In genomic region chr2:71366618-71367124, GRCm38 (mm10) we compare ENCODE assay signal across 8 mouse cellular contexts. TPM values are rescaled to one million over a fixed set of nuclear protein-coding genes. Genes with fewer than 3 reads are reported as not detected.
A peak's percentile ranks its signal among the peaks of the same experiment; 100 is the strongest.
DNase-seq lines count a peak whose midpoint lies in the region; ATAC-seq and TF ChIP-seq lines count a peak whose summit lies in the region.

No protein-coding gene starts in this region.

- peak overlapping the region; percentile 66 for H3K4me3 ChIP-seq in heart, adult 2 months
- H3K4me3 ChIP-seq in forebrain, embryonic 10.5 days, result peak overlapping the region; percentile 92
- peak overlapping the region; percentile 73 for H3K4me3 ChIP-seq in limb, embryonic 10.5 days

- ATAC-seq in CD4-positive, CD25-positive, alpha-beta regulatory T cell, adult 4 months, result peak; percentile 61

- DNase-seq in heart, adult 2 months, result no peak
- DNase-seq in heart, adult 18-20 months, result no peak
- no peak for DNase-seq in forebrain, embryonic 10.5 days (ENCODE audit: extremely low spot score, low spot score)
- DNase-seq in limb, embryonic 10.5 days (ENCODE audit: low spot score), result no peak
- peak; percentile 4 to 10 for DNase-seq in natural killer cell, adult 2 months (ENCODE audit: low spot score in 2 of 2)
- DNase-seq in right cerebral cortex, postnatal 4 days, result no peak
- no peak for DNase-seq in cerebellum, postnatal 25 days

- TF ChIP-seq CTCF in heart, adult 2 months (IDR thresholded peaks at IDR 0.05), result no peak

- peaks cover 2% of the 10 kb centered on the region for H3K4me1 ChIP-seq in heart, adult 2 months (ENCODE audit: control insufficient read depth, insufficient read depth, low read length)
- peaks cover 18% of the 10 kb centered on the region for H3K4me1 ChIP-seq in forebrain, embryonic 10.5 days
- peaks cover 14% of the 10 kb centered on the region for H3K4me1 ChIP-seq in limb, embryonic 10.5 days

- WGBS in heart, adult 2 months, result 1% methylated on average over 9 of the region's 9 CpGs
- 34% methylated on average over 9 of the region's 9 CpGs for WGBS in forebrain, embryonic 10.5 days
- WGBS in limb, embryonic 10.5 days, result 27% methylated on average over 9 of the region's 9 CpGs

- TF ChIP-seq EP300 in heart, adult 2 months (IDR thresholded peaks at IDR 0.05; ENCODE audit: insufficient read depth, low read depth, low read length), result no peak

- H3K36me3 ChIP-seq in heart, adult 2 months (ENCODE audit: control insufficient read depth, insufficient read depth, low read length), result peaks cover 14% of the 10 kb centered on the region
- H3K36me3 ChIP-seq in forebrain, embryonic 10.5 days (replicated peaks), result peaks cover 7% of the 10 kb centered on the region
- peaks cover 2% of the 10 kb centered on the region; the same call in 1 of the 2 replicates for H3K36me3 ChIP-seq in limb, embryonic 10.5 days

- H3K27ac ChIP-seq in heart, adult 2 months, result peak overlapping the region; percentile 94
- peak overlapping the region; percentile 89 for H3K27ac ChIP-seq in forebrain, embryonic 10.5 days
- H3K27ac ChIP-seq in limb, embryonic 10.5 days, result peak overlapping the region; percentile 88; the same call in 1 of the 2 replicates

- intact Hi-C loops in heart, adult 2 months (cut with DNase I), result loop anchor here (1.0 to 2.0 kb wide), 3 partner anchors 23 to 87 kb away; partner anchors contain the start of gene Metap1d

- no peaks in the 10 kb centered on the region for H3K9me3 ChIP-seq in forebrain, embryonic 10.5 days
- no peaks in the 10 kb centered on the region for H3K9me3 ChIP-seq in limb, embryonic 10.5 days (replicated peaks)

- peak overlapping the region; percentile 84 for H3K9ac ChIP-seq in heart, adult 2 months (ENCODE audit: low read depth, low read length)

- no peaks in the 10 kb centered on the region for H3K27me3 ChIP-seq in heart, adult 2 months (ENCODE audit: control insufficient read depth, insufficient read depth, low read length)
- H3K27me3 ChIP-seq in forebrain, embryonic 10.5 days (ENCODE audit: poor library complexity, severe bottlenecking), result no peaks in the 10 kb centered on the region; the same call in none of the 2 replicates
- H3K27me3 ChIP-seq in limb, embryonic 10.5 days (ENCODE audit: low read depth, poor library complexity, severe bottlenecking), result no peaks in the 10 kb centered on the region

- no peaks in the 10 kb centered on the region; the same call in 1 of the 2 replicates for H3K79me2 ChIP-seq in heart, adult 2 months (replicated peaks; ENCODE audit: control insufficient read depth, insufficient read depth, low read length)

- TF ChIP-seq POLR2A in heart, adult 2 months (IDR thresholded peaks at IDR 0.05; ENCODE audit: insufficient read depth, low read depth, low read length), result no peak

RNA-seq across cellular contexts. Expression of gene Slc25a12, which starts 0.9 kb away (rescaled TPM):
- 100 to 1,000 TPM; 228 to 252 TPM for total RNA-seq in heart, adult 2 months (2021)
- polyA plus RNA-seq in heart, adult 2 months (2012; rRNA removed), result 154 and 212 TPM in 2 replicates
- 100 to 1,000 TPM; 253 to 258 TPM for total RNA-seq in heart, adult 18-20 months (2021)
- 10 to 100 TPM; 74.4 to 89.2 TPM for polyA plus RNA-seq in CD4-positive, CD25-positive, alpha-beta regulatory T cell, adult 4 months (2017; shearing (Covaris generic))
- polyA plus RNA-seq in forebrain, embryonic 10.5 days (2016; fragmentation: Nextera tagmentation; extraction: Ambion mirVana), result 36.0 TPM in 2 replicates
- polyA plus RNA-seq in limb, embryonic 10.5 days (2016; fragmentation: Nextera tagmentation; extraction: Ambion mirVana), result 26.1 and 29.6 TPM in 2 replicates

RNA-seq across cellular contexts. Expression of gene Hat1, which starts 22.1 kb away (rescaled TPM):
- total RNA-seq in heart, adult 2 months (2021), result 10 to 100 TPM; 28.1 to 28.4 TPM
- polyA plus RNA-seq in heart, adult 2 months (2012; rRNA removed), result 7.6 and 16.4 TPM in 2 replicates
- 10 to 100 TPM; 30.9 to 31.3 TPM for total RNA-seq in heart, adult 18-20 months (2021)
- 10 to 100 TPM; 57.1 to 58.8 TPM for polyA plus RNA-seq in CD4-positive, CD25-positive, alpha-beta regulatory T cell, adult 4 months (2017; shearing (Covaris generic))
- 256 and 260 TPM in 2 replicates for polyA plus RNA-seq in forebrain, embryonic 10.5 days (2016; fragmentation: Nextera tagmentation; extraction: Ambion mirVana)
- polyA plus RNA-seq in limb, embryonic 10.5 days (2016; fragmentation: Nextera tagmentation; extraction: Ambion mirVana), result 176 and 190 TPM in 2 replicates

Comparison
In these comparisons a context has a peak if more than half of its experiments do, and no peak if none do; other contexts are left out.
1. DNase-seq: peak in natural killer cell, adult 2 months (2 of 2); none in heart, adult 2 months (0 of 2), heart, adult 18-20 months (0 of 2), forebrain, embryonic 10.5 days (single experiment), limb, embryonic 10.5 days (single experiment), right cerebral cortex, postnatal 4 days (single experiment) and cerebellum, postnatal 25 days (0 of 2).
2. Peak in every context shown above with its lines, with median percentiles within 50 percentile points of each other: H3K27ac ChIP-seq and H3K4me3 ChIP-seq.